Mouse (Mus musculus) embryonic facial prominence, embryonic 15.5 days (tissue): ENCODE measurements around the gene Gm28729. TPM values are rescaled to one million over a fixed set of nuclear protein-coding genes. Genes with fewer than 3 reads are reported as not detected.

ENCODE experiments used
- ATAC-seq: fragments of 200-750 bp; cut with Nextera tagmentation; 2 replicates; pipeline ENCODE4 v1.8.0; 2017; ENCODE audit warnings: low read depth, moderate TSS enrichment; ENCODE audit not compliant: insufficient number of reproducible peaks, low FRiP score, low TSS enrichment
- H3K27ac ChIP-seq: fragments of 300-500 bp; sonication (generic); replicated peaks from 2 replicates; pipeline ENCODE4 v1.5.1; 2015; ENCODE audit warnings: mild to moderate bottlenecking, inconsistent platforms
- H3K27me3 ChIP-seq: fragments of 300-500 bp; sonication (generic); 2 replicates; pipeline ENCODE4 v1.6.1; 2015; ENCODE audit warnings: inconsistent platforms
- H3K36me3 ChIP-seq: fragments of 300-500 bp; sonication (generic); 2 replicates; pipeline ENCODE4 v1.6.1; 2015; ENCODE audit warnings: mild to moderate bottlenecking, inconsistent platforms
- H3K4me1 ChIP-seq: fragments of 300-500 bp; sonication (generic); 2 replicates; pipeline ENCODE4 v1.6.1; 2015; ENCODE audit warnings: inconsistent platforms
- H3K4me2 ChIP-seq: fragments of 300-500 bp; sonication (generic); replicated peaks from 2 replicates; pipeline ENCODE4 v1.6.1; 2015; ENCODE audit warnings: mild to moderate bottlenecking, inconsistent platforms
- H3K4me3 ChIP-seq: fragments of 300-500 bp; sonication (generic); replicated peaks from 2 replicates; pipeline ENCODE4 v1.5.1; 2015; ENCODE audit warnings: mild to moderate bottlenecking, inconsistent platforms
- H3K9ac ChIP-seq: fragments of 300-500 bp; sonication (generic); 2 replicates; pipeline ENCODE4 v1.6.1; 2015; ENCODE audit warnings: inconsistent platforms
- H3K9me3 ChIP-seq: fragments of 300-500 bp; sonication (generic); replicated peaks from 2 replicates; pipeline ENCODE4 v1.6.1; 2016; ENCODE audit warnings: inconsistent platforms
- WGBS: fragments of 180-500 bp; shearing (Covaris S2); methylation state at CpG from one replicate; pipeline ENCODE4 v1.1.7; 2015; 5-methylcytosine and 5-hydroxymethylcytosine counted together
- polyA plus RNA-seq: library from polyadenylated mRNA; unstranded; fragments of >200 nt; fragmentation: Nextera tagmentation; extraction: Ambion mirVana; gene quantifications from 2 replicates; pipeline ENCODE4 v1.2.1, GENCODE M21; 2015

The Gm28729 gene
- polyA plus RNA-seq, result 1.0 and 2.4 TPM in 2 replicates

DNA sequence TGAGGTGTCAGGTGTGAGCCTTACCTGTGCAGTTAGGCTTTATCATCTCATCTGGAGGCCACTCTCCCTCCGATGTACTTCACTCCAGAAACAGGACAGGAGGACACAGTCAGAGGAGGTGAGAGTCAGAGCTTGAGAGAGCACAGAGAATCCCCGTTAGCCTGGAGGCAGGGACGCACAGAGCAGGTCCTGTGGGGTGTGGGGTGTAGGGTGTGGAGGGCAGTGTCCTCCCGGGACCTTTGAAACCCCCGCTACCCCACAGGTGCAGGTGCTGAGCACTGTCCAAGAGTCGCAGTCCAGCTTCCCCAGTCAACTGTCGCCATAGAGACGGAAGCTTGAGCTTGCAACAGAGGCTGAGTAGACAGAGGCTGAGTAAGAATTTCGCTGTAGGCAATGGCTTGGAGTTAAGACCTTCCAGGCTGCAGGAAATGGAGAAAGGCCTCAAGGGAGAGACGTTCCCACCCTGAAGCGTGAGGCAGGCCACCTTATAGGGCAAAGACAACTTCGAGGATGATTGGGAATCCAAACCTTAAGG lies at the start of gene Gm28729:
Gene Gm28729 (minus strand): TSS at position 293 of the 535 bp plus-strand sequence.
- Histone ChIP-seq H3K9ac (no peak within 1 kb of the TSS), H3K4me3 (no peak within 1 kb of the TSS), H3K27ac (no peak within 1 kb of the TSS), H3K9me3 (no peaks in the 10 kb centered on the region), H3K36me3 (no peaks in the 10 kb centered on the region), H3K27me3 (no peaks in the 10 kb centered on the region), H3K4me1 (peaks cover 4% of the 10 kb centered on the region; the same call in 1 of the 2 replicates), H3K4me2 (no peak within 1 kb of the TSS)
- ATAC-seq, result peak; percentile 61; the same call in 1 of the 2 replicates
- WGBS, result 38% methylated on average over 12 of the region's 12 CpGs

DNA sequence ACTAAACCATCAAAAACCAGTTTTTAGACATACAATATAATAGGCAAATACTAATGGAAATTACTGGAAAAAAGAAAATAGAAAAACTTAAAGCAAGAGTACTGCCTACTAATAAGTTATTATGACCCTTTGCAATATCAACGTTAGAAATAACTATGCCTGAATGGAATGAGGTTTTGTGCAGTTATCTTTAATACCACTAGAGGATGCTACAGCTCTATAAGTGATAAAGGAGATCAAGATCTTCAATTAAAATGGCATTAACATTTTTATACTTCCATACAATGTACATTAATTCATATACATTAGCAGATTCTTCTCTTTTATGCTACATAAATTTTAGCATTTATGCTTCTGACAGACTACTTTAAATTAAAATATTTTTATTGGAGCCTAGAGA lies 48.2 kb upstream of the Gm28729 start:
- H3K9me3 ChIP-seq, result no peaks in the 10 kb centered on the region
- no peak overlapping the region for H3K4me2 ChIP-seq
- peaks cover 28% of the 10 kb centered on the region for H3K36me3 ChIP-seq
- H3K9ac ChIP-seq, result no peak overlapping the region
- no peak overlapping the region for H3K4me3 ChIP-seq
- no peaks in the 10 kb centered on the region for H3K27me3 ChIP-seq
- ATAC-seq, result no peak
- 11% methylated on average over 1 of the region's 1 CpGs for WGBS
- H3K4me1 ChIP-seq, result no peaks in the 10 kb centered on the region
- H3K27ac ChIP-seq, result no peak overlapping the region

DNA sequence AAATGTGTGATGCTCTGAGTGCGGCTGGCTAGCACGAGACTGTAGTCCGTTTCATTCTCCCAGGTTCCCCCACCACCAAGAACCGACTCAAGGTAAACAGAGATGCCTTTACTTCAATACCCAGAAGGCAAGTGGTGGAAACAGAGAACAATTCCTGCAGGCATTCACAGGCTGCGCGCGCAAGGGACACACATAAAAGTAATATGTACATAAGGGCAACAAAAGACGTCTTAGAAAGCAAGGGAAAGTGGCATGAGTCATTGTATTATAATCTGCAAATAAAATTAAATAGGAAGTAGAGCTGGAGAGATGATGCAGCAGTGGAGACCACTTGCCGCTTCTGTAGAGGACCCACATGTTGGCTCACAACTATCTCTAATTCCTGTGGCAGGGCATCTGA lies 47.7 kb upstream of the Gm28729 start:
- Histone ChIP-seq H3K27ac (no peak overlapping the region), H3K27me3 (no peaks in the 10 kb centered on the region), H3K36me3 (peaks cover 28% of the 10 kb centered on the region), H3K4me3 (no peak overlapping the region), H3K9me3 (no peaks in the 10 kb centered on the region), H3K4me2 (no peak overlapping the region), H3K4me1 (no peaks in the 10 kb centered on the region), H3K9ac (no peak overlapping the region)
- no peak for ATAC-seq
- WGBS, result 87% methylated on average over 9 of the region's 9 CpGs

DNA sequence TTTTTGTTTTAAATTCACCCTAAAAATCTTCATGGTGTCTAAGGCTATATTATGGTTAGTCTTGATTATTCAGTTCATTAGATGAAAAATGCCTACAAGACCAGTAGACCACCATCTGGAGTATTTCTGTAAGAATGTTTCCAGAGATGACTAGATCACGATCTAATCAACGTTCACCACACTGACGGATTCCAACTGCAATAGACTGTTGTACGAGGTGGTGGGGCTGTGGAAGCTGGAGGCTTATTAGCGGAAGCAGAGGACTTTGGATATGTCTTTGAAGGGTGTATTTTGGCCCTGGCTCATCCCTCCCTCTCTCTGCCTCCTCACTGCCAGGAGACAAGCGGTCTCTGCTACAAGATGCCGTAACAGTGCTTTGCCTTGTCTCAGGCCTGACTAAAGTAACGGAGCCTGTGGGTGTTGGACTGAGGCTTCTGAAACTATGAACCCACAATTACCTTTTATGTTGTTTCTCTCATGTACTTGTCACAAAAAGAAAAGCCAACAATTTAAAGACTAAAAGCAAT lies 41.5 kb upstream of the Gm28729 start:
- no peak overlapping the region for H3K4me2 ChIP-seq
- no peaks in the 10 kb centered on the region for H3K9me3 ChIP-seq
- H3K4me1 ChIP-seq, result no peaks in the 10 kb centered on the region
- H3K27me3 ChIP-seq, result no peaks in the 10 kb centered on the region
- no peak overlapping the region for H3K9ac ChIP-seq
- H3K4me3 ChIP-seq, result no peak overlapping the region
- peaks cover 37% of the 10 kb centered on the region for H3K36me3 ChIP-seq
- no peak for ATAC-seq
- WGBS, result 78% methylated on average over 8 of the region's 8 CpGs
- H3K27ac ChIP-seq, result no peak overlapping the region

- no peak for ATAC-seq
- 95% methylated on average over 4 of the region's 4 CpGs for WGBS
- peaks cover 44% of the 10 kb centered on the region for H3K36me3 ChIP-seq
Measured at GRCm38 (mm10) chr9:96563501-96563900, 38.4 kb upstream of the Gm28729 start.

GRCm38 (mm10) chr9:96559148-96559547 lies 34.1 kb upstream of the Gm28729 start:
- no peak for ATAC-seq
- Histone ChIP-seq H3K4me2 (no peak overlapping the region), H3K9me3 (no peaks in the 10 kb centered on the region), H3K27ac (no peak overlapping the region), H3K4me3 (no peak overlapping the region), H3K9ac (no peak overlapping the region), H3K4me1 (no peaks in the 10 kb centered on the region), H3K36me3 (peaks cover 31% of the 10 kb centered on the region), H3K27me3 (no peaks in the 10 kb centered on the region)
- 87% methylated on average over 6 of the region's 6 CpGs for WGBS

More at GRCm38 (mm10) chr9:96563501-96563900, 38.4 kb upstream of the Gm28729 start:
- Histone ChIP-seq H3K27me3 (no peaks in the 10 kb centered on the region), H3K9ac (no peak overlapping the region), H3K4me3 (no peak overlapping the region), H3K4me1 (no peaks in the 10 kb centered on the region), H3K27ac (no peak overlapping the region), H3K4me2 (no peak overlapping the region), H3K9me3 (no peaks in the 10 kb centered on the region)

- Histone ChIP-seq H3K9me3 (no peaks in the 10 kb centered on the region), H3K27me3 (no peaks in the 10 kb centered on the region), H3K27ac (no peak overlapping the region), H3K9ac (no peak overlapping the region), H3K4me2 (no peak overlapping the region), H3K36me3 (peaks cover 26% of the 10 kb centered on the region), H3K4me3 (no peak overlapping the region), H3K4me1 (no peaks in the 10 kb centered on the region)
- no peak for ATAC-seq
- 88% methylated on average over 1 of the region's 1 CpGs for WGBS
Measured at GRCm38 (mm10) chr9:96558594-96558993, 33.5 kb upstream of the Gm28729 start.

GRCm38 (mm10) chr9:96554095-96554494 lies 29.0 kb upstream of the Gm28729 start:
- Histone ChIP-seq H3K9me3 (no peaks in the 10 kb centered on the region), H3K27me3 (no peaks in the 10 kb centered on the region), H3K9ac (no peak overlapping the region), H3K27ac (no peak overlapping the region), H3K36me3 (peaks cover 24% of the 10 kb centered on the region), H3K4me1 (no peaks in the 10 kb centered on the region), H3K4me3 (no peak overlapping the region), H3K4me2 (no peak overlapping the region)
- 77% methylated on average over 1 of the region's 1 CpGs for WGBS
- ATAC-seq, result no peak

DNA sequence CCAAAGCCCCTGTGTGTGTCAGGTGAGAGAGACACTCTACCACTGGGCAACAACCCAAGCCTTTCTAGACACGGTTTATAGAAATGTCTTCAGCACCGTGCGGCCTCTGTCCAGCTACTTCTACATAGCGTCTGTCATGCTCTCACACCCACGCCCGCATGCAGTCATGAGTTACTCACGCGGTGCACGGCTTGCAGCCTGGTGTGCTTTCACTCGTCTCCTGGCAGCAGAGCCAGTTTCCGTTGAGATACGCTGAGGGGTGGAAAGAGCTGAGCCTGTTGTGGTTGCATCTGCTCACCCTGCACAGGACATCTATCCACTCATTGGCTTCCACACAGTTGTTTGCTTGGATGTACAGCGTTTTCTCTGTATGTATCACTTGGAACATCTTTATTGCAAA lies 20.3 kb upstream of the Gm28729 start:
- no peaks in the 10 kb centered on the region for H3K9me3 ChIP-seq
- H3K36me3 ChIP-seq, result peaks cover 37% of the 10 kb centered on the region
- H3K27me3 ChIP-seq, result no peaks in the 10 kb centered on the region
- no peak overlapping the region for H3K27ac ChIP-seq
- no peaks in the 10 kb centered on the region for H3K4me1 ChIP-seq
- no peak overlapping the region for H3K4me2 ChIP-seq
- 89% methylated on average over 13 of the region's 13 CpGs for WGBS
- no peak overlapping the region for H3K4me3 ChIP-seq
- ATAC-seq, result no peak
- H3K9ac ChIP-seq, result no peak overlapping the region

DNA sequence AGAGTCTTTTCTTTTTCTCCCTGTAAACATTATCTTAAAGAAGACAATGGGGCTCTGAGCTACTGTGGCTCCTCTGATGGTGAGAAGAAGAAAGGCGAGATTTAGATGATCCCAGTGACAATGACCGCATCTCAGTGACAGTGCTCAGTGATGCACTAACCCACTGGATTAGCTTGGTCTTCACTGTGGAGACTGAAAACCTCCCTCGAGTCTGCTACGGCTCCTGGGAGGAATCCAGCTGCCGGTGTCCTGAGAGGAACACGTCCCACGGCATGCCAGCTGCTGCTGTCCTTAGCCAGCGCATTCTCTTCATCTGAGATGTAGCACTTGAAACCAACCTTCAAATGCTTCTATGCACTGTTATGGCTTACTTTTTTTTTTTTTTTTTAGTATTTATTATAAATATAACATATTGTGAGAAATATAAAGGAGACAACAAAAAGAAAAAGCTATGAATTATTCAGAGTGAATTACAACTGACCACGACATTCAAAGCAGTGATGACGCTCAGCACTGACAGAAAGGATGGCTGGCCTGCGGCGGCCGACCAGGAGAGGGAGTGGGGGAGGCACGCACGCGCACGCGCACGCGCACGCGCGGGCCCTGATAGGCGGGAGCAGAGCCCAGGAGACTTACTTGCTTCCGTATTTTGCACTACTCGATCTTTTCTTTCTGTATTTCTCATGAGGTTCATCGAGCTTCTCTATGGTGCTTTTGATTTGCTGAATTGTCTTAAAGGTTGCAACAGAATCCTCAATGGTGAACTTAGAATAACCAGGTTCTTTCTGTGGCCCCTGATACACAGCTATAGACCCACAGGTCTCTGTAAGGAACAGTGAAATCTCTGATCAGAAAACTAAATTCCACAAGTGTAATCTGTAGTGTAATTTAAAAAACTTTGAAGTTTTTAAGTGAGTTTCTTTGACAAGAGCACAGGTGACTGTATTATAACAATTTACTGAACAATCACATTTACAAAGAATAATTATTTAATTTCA lies 18.9 kb upstream of the Gm28729 start:
- Histone ChIP-seq H3K9ac (no peak overlapping the region), H3K4me2 (peak overlapping the region; percentile 21; the same call in 1 of the 2 replicates), H3K9me3 (no peaks in the 10 kb centered on the region), H3K4me3 (peak overlapping the region; percentile 16), H3K27ac (0 out of 2 replicates have a peak overlapping the region, but pooled peaks have one; percentile 5), H3K36me3 (peaks cover 37% of the 10 kb centered on the region), H3K27me3 (no peaks in the 10 kb centered on the region), H3K4me1 (no peaks in the 10 kb centered on the region)
- no peak; the same call in 1 of the 2 replicates for ATAC-seq
- WGBS, result 38% methylated on average over 27 of the region's 27 CpGs

DNA sequence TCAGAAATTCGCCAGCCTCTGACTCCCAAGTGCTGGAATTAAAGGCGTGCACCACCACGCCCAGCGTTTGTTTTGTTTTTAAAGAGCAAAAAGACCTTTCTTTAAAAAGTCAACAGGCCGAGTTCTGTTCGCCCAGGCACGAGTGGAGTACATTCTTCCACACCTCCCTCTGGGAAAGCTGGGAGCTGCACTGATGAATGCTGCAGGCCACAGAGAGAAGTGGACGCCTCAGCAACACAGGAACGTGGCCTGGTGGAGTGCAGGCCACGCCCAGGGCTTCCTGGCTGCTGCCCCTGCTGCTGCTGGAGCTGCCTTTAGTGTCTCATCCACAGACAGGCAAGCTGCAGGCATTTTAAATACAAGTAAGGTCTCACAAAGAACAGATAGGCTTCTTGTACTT lies 13.9 kb upstream of the Gm28729 start:
- Histone ChIP-seq H3K4me2 (no peak overlapping the region), H3K27ac (no peak overlapping the region), H3K4me3 (no peak overlapping the region), H3K9ac (no peak overlapping the region), H3K36me3 (peaks cover 15% of the 10 kb centered on the region), H3K9me3 (no peaks in the 10 kb centered on the region), H3K4me1 (peaks cover 11% of the 10 kb centered on the region), H3K27me3 (no peaks in the 10 kb centered on the region)
- ATAC-seq, result no peak
- WGBS, result 56% methylated on average over 10 of the region's 10 CpGs
